Mouse (Mus musculus) C2C12 (cell line): ENCODE data around the gene Ankrd36.

Source experiments
- CEBPB ChIP-seq: IDR thresholded peaks from one replicate; pipeline ENCODE4 v1.6.1; 2011; ENCODE audit warnings: low read depth, mild to moderate bottlenecking, control low read depth, moderate library complexity
- CTCF ChIP-seq: IDR thresholded peaks from one replicate; pipeline ENCODE4 v1.5.1; 2011; ENCODE audit not compliant: control insufficient read depth, insufficient read depth, insufficient read length
- USF1 ChIP-seq: IDR thresholded peaks from one replicate; pipeline ENCODE4 v1.6.1; 2011; ENCODE audit warnings: low read depth, mild to moderate bottlenecking, control low read depth, moderate library complexity

DNA sequence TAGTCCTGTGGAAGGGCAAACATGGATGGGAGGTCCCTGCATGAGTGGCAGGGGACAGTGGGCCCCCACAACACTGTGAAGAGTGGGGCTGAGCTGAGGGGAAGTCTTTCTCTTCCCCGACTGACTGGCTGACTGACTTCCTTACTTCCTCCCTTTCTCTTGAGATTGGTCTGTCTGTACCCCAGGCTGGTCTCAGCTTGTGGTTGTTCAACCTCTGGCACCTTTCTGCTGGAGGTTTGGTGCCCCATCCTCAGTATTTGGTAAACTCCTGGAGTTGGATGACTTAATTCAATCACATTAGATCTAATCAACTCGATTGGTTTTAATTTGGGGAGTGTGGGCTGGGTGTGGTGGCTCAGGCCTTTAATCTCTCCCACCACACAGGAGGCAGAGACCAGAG, 3.0 kb upstream of the Ankrd36 start:
- no peak for TF ChIP-seq CTCF
- no peak for TF ChIP-seq CEBPB
- no peak for TF ChIP-seq USF1
